13 mouse cellular contexts compared by ENCODE assay signal in the genomic region with DNA sequence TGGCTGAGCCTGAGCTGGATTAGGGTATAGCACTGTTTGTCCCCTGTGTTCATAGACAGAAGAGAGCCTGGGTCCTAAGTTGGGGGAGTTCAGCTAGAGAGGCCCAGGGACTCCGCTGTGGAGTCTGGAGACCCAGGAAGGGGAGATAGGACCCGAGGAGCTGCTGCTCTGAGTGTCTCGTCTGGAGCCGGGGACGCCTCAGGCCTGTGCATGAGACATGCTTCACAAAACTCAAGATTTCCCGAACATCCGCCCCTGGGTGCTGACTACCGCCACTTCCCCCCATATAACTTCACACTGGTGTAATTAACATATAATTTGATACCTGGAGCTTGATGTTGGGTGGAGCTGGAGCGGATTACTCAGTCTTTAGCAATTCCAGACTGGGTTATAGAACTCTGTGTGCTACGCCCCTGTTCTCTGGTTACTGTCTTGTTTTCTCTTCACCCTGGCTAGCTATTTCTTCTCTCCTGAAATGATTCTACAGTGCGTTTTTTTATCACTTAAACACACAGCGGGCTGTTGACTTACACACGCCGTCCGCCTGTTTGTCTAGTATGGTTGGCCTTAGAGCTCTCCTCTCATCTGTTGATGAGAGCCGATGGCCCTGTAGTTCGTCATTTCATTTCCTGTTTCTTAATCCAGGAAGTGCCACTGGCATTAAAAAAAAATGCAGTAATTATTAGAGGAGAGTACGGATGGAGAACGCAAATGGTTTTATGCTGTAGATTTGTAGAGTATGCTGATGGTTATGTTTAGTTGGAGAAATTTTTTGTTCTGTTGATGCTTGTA.
A peak's percentile ranks its signal among the peaks of the same experiment; 100 is the strongest.
DNase-seq lines count a peak whose midpoint lies in the region; ATAC-seq and TF ChIP-seq lines count a peak whose summit lies in the region.
"Had no signal": no experiment of that assay in that cellular context is flagged by ENCODE, and none has a peak within 500 bp of the region (broad histone marks: within the 10 kb centered on the region; RNA-seq: fewer than 3 reads in every experiment).

No protein-coding gene starts in this region.

- intact Hi-C loops in heart, postnatal 36 days (cut with DNase I) = no loop called here

- no peak overlapping the region for H3K4me2 ChIP-seq in heart, embryonic 11.5 days
- no peak overlapping the region for H3K4me2 ChIP-seq in midbrain, embryonic 11.5 days
- no peak overlapping the region for H3K4me2 ChIP-seq in midbrain, embryonic 16.5 days (ENCODE audit: low read length)
- H3K4me2 ChIP-seq in stomach, postnatal 0 days (replicated peaks; ENCODE audit: low read depth) = 0 out of 2 replicates have a peak overlapping the region, but pooled peaks have one; percentile 5
- H3K4me2 ChIP-seq: forebrain, embryonic 15.5 days had no signal

- 44% methylated on average over 19 of the region's 19 CpGs for WGBS in heart, embryonic 11.5 days (ENCODE audit: insufficient replicate concordance)
- 81% methylated on average over 19 of the region's 19 CpGs for WGBS in midbrain, embryonic 11.5 days
- WGBS in midbrain, embryonic 16.5 days = 77% methylated on average over 19 of the region's 19 CpGs
- WGBS in limb, embryonic 10.5 days = 57% methylated on average over 19 of the region's 19 CpGs
- WGBS in stomach, postnatal 0 days = 44% methylated on average over 19 of the region's 19 CpGs

- no peaks in the 10 kb centered on the region for H3K9me3 ChIP-seq in heart, embryonic 11.5 days (replicated peaks; ENCODE audit: control insufficient read depth, low read length)
- H3K9me3 ChIP-seq in midbrain, embryonic 11.5 days (ENCODE audit: control insufficient read depth, low read length) = no peaks in the 10 kb centered on the region
- no peaks in the 10 kb centered on the region for H3K9me3 ChIP-seq in midbrain, embryonic 16.5 days (replicated peaks; ENCODE audit: control insufficient read depth, low read length, poor library complexity, severe bottlenecking)
- H3K9me3 ChIP-seq in limb, embryonic 10.5 days (replicated peaks) = no peaks in the 10 kb centered on the region
- no peaks in the 10 kb centered on the region for H3K9me3 ChIP-seq in stomach, postnatal 0 days (ENCODE audit: control insufficient read depth, low read length)
- H3K9me3 ChIP-seq: forebrain, embryonic 15.5 days had no signal

- H3K4me3 ChIP-seq in heart, embryonic 11.5 days (ENCODE audit: low read depth, low read length) = no peak overlapping the region
- H3K4me3 ChIP-seq in midbrain, embryonic 11.5 days (ENCODE audit: low read depth, low read length) = no peak overlapping the region
- H3K4me3 ChIP-seq in midbrain, embryonic 16.5 days (ENCODE audit: low read depth, low read length) = no peak overlapping the region
- no peak overlapping the region for H3K4me3 ChIP-seq in limb, embryonic 10.5 days
- H3K4me3 ChIP-seq in stomach, postnatal 0 days (ENCODE audit: low read depth, low read length) = no peak overlapping the region
- H3K4me3 ChIP-seq: forebrain, embryonic 15.5 days had no signal

- no peaks in the 10 kb centered on the region for H3K36me3 ChIP-seq in heart, embryonic 11.5 days (ENCODE audit: control insufficient read depth, insufficient read depth, low read length)
- no peaks in the 10 kb centered on the region for H3K36me3 ChIP-seq in midbrain, embryonic 11.5 days (ENCODE audit: control insufficient read depth, insufficient read depth, low read length)
- H3K36me3 ChIP-seq in midbrain, embryonic 16.5 days (ENCODE audit: control insufficient read depth, insufficient read depth, low read length) = no peaks in the 10 kb centered on the region
- H3K36me3 ChIP-seq in limb, embryonic 10.5 days = no peaks in the 10 kb centered on the region
- H3K36me3 ChIP-seq in stomach, postnatal 0 days (ENCODE audit: control insufficient read depth, insufficient read depth, low read length) = no peaks in the 10 kb centered on the region
- H3K36me3 ChIP-seq: forebrain, embryonic 15.5 days had no signal

- H3K27ac ChIP-seq in heart, embryonic 11.5 days (ENCODE audit: low read depth, low read length) = peak overlapping the region; percentile 42; the same call in 1 of the 2 replicates
- H3K27ac ChIP-seq in midbrain, embryonic 11.5 days (ENCODE audit: low read depth, low read length) = no peak overlapping the region
- H3K27ac ChIP-seq in midbrain, embryonic 16.5 days (ENCODE audit: low read length) = no peak overlapping the region
- H3K27ac ChIP-seq in limb, embryonic 10.5 days = peak overlapping the region; percentile 62
- peak overlapping the region; percentile 70 for H3K27ac ChIP-seq in stomach, postnatal 0 days (replicated peaks)
- H3K27ac ChIP-seq: forebrain, embryonic 15.5 days had no signal

- H3K9ac ChIP-seq in heart, embryonic 11.5 days (ENCODE audit: low read depth, low read length) = no peak overlapping the region
- 0 out of 2 replicates have a peak overlapping the region, but pooled peaks have one; percentile 16 for H3K9ac ChIP-seq in midbrain, embryonic 11.5 days (ENCODE audit: low read length)
- no peak overlapping the region for H3K9ac ChIP-seq in midbrain, embryonic 16.5 days (ENCODE audit: low read depth, low read length)
- no peak overlapping the region for H3K9ac ChIP-seq in stomach, postnatal 0 days (ENCODE audit: low read length)
- H3K9ac ChIP-seq: forebrain, embryonic 15.5 days had no signal

- H3K4me1 ChIP-seq in heart, embryonic 11.5 days (ENCODE audit: control insufficient read depth, insufficient read depth, low read length) = peaks cover 47% of the 10 kb centered on the region
- H3K4me1 ChIP-seq in midbrain, embryonic 11.5 days (ENCODE audit: control insufficient read depth, insufficient read depth, low read length) = peaks cover 15% of the 10 kb centered on the region
- peaks cover 54% of the 10 kb centered on the region for H3K4me1 ChIP-seq in midbrain, embryonic 16.5 days (ENCODE audit: control insufficient read depth, insufficient read depth, low read length)
- H3K4me1 ChIP-seq in limb, embryonic 10.5 days = peaks cover 88% of the 10 kb centered on the region
- peaks cover 13% of the 10 kb centered on the region for H3K4me1 ChIP-seq in stomach, postnatal 0 days (replicated peaks; ENCODE audit: control insufficient read depth, insufficient read depth)

- no peak for TF ChIP-seq CTCF in stomach, postnatal 0 days (IDR thresholded peaks at IDR 0.05; ENCODE audit: low read depth)

- no peak for DNase-seq in heart, postnatal 36 days
- peak; percentile 82 for DNase-seq in midbrain, embryonic 11.5 days (ENCODE audit: low spot score, missing footprints)
- DNase-seq in limb, embryonic 10.5 days (ENCODE audit: low spot score) = no peak
- DNase-seq in stomach, postnatal 0 days (ENCODE audit: low spot score) = no peak
- DNase-seq in cerebellum, postnatal 25 days = no peak
- DNase-seq in adrenal gland, adult 18-20 months (ENCODE audit: low spot score in 2 of 2) = no peak
- DNase-seq: cerebellum, adult 8-10 months; retina, postnatal 1 day; thymus, adult 2 months had no signal

- no peaks in the 10 kb centered on the region for H3K27me3 ChIP-seq in heart, embryonic 11.5 days (ENCODE audit: control insufficient read depth, insufficient read depth, low read length)
- H3K27me3 ChIP-seq in midbrain, embryonic 11.5 days (ENCODE audit: control insufficient read depth, insufficient read depth, low read length) = no peaks in the 10 kb centered on the region
- H3K27me3 ChIP-seq in midbrain, embryonic 16.5 days (ENCODE audit: control insufficient read depth, insufficient read depth, low read depth, low read length) = no peaks in the 10 kb centered on the region
- no peaks in the 10 kb centered on the region for H3K27me3 ChIP-seq in limb, embryonic 10.5 days (ENCODE audit: low read depth, poor library complexity, severe bottlenecking)
- no peaks in the 10 kb centered on the region for H3K27me3 ChIP-seq in stomach, postnatal 0 days (ENCODE audit: control insufficient read depth, insufficient read depth, low read length)
- H3K27me3 ChIP-seq: forebrain, embryonic 15.5 days had no signal

- no peak for ATAC-seq in heart, embryonic 11.5 days (replicated peaks; ENCODE audit: insufficient number of reproducible peaks, low FRiP score, low TSS enrichment)
- no peak for ATAC-seq in midbrain, embryonic 11.5 days (ENCODE audit: low FRiP score)
- ATAC-seq in midbrain, embryonic 16.5 days = no peak
- ATAC-seq in stomach, postnatal 0 days (ENCODE audit: low FRiP score, low TSS enrichment) = peak; percentile 62
- ATAC-seq: forebrain, embryonic 15.5 days; hindbrain, embryonic 16.5 days had no signal

- no peak for TF ChIP-seq EP300 in stomach, postnatal 0 days (optimal IDR thresholded peaks at IDR 0.05)

Comparison
In these comparisons a context has a peak if more than half of its experiments do, and no peak if none do; other contexts are left out.
1. H3K27ac ChIP-seq: peak in heart, embryonic 11.5 days (single experiment), limb, embryonic 10.5 days (single experiment) and stomach, postnatal 0 days (single experiment); none in midbrain, embryonic 11.5 days (single experiment) and midbrain, embryonic 16.5 days (single experiment).